ENCODE assay signal across 20 mouse cellular contexts in the genomic region with DNA sequence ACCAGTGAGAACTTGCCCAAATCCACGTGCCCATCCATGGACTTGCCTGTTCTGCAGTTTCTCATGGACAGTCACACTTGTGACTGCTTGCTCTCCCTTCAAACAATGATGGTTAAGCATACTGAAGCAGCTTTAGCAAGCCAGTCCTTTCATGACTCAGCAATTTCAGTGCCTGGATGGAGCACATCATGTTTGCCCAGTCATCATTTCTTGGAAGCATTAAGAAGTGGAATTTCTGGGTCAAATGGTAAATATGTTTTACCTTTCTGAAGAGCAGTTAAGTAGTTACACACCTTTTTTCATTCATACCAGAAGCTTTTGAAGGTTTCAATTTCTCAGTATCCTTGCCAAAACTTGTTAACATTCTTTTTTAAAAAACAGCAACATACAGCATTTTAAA.
DNase-seq lines count a peak whose midpoint lies in the region; ATAC-seq and TF ChIP-seq lines count a peak whose summit lies in the region.
"Had no signal": no experiment of that assay in that cellular context is flagged by ENCODE, and none has a peak within 500 bp of the region (broad histone marks: within the 10 kb centered on the region; RNA-seq: fewer than 3 reads in every experiment).

No protein-coding gene starts in this region.

- H3K9ac ChIP-seq in forebrain, embryonic 14.5 days (ENCODE audit: low read length): no peak overlapping the region
- H3K9ac ChIP-seq in forebrain, embryonic 13.5 days: no peak overlapping the region
- H3K9ac ChIP-seq in lung, embryonic 14.5 days: no peak overlapping the region
- H3K9ac ChIP-seq in lung, postnatal 0 days (replicated peaks; ENCODE audit: low read depth): no peak overlapping the region
- H3K9ac ChIP-seq: heart, embryonic 13.5 days; kidney, embryonic 15.5 days; limb, embryonic 13.5 days; stomach, embryonic 15.5 days had no signal

- 93% methylated on average over 1 of the region's 1 CpGs for WGBS in forebrain, embryonic 14.5 days
- WGBS in forebrain, embryonic 13.5 days: 83% methylated on average over 1 of the region's 1 CpGs
- WGBS in lung, embryonic 14.5 days: 62% methylated on average over 1 of the region's 1 CpGs
- 56% methylated on average over 1 of the region's 1 CpGs for WGBS in lung, postnatal 0 days

- H3K27ac ChIP-seq in forebrain, embryonic 14.5 days (ENCODE audit: low read depth, low read length): 0 out of 2 replicates have a peak overlapping the region, but pooled peaks have one; percentile 27
- H3K27ac ChIP-seq in forebrain, embryonic 13.5 days: no peak overlapping the region
- H3K27ac ChIP-seq in lung, embryonic 14.5 days (ENCODE audit: low read depth): no peak overlapping the region
- H3K27ac ChIP-seq in lung, postnatal 0 days (ENCODE audit: low read length): no peak overlapping the region
- H3K27ac ChIP-seq: gastrocnemius, adult 2 months; heart, embryonic 13.5 days; kidney, embryonic 15.5 days; limb, embryonic 13.5 days; stomach, embryonic 15.5 days had no signal

- no peaks in the 10 kb centered on the region for H3K9me3 ChIP-seq in forebrain, embryonic 14.5 days (replicated peaks; ENCODE audit: control insufficient read depth, low read length)
- H3K9me3 ChIP-seq in forebrain, embryonic 13.5 days (replicated peaks): no peaks in the 10 kb centered on the region
- H3K9me3 ChIP-seq in lung, embryonic 14.5 days (ENCODE audit: low read depth, low read length): no peaks in the 10 kb centered on the region
- no peaks in the 10 kb centered on the region for H3K9me3 ChIP-seq in G1E (replicated peaks)
- no peaks in the 10 kb centered on the region for H3K9me3 ChIP-seq in lung, postnatal 0 days (ENCODE audit: low read length)
- H3K9me3 ChIP-seq: heart, embryonic 13.5 days; kidney, embryonic 15.5 days; limb, embryonic 13.5 days; stomach, embryonic 15.5 days had no signal

- H3K36me3 ChIP-seq in forebrain, embryonic 14.5 days (ENCODE audit: control insufficient read depth, insufficient read depth, low read length): no peaks in the 10 kb centered on the region
- no peaks in the 10 kb centered on the region for H3K36me3 ChIP-seq in forebrain, embryonic 13.5 days (ENCODE audit: poor library complexity, severe bottlenecking)
- H3K36me3 ChIP-seq in lung, embryonic 14.5 days (ENCODE audit: insufficient read depth): no peaks in the 10 kb centered on the region
- H3K36me3 ChIP-seq in G1E (replicated peaks): peaks cover under 1% of the 10 kb centered on the region
- H3K36me3 ChIP-seq in lung, postnatal 0 days (ENCODE audit: insufficient read depth, low read length): no peaks in the 10 kb centered on the region
- H3K36me3 ChIP-seq: heart, embryonic 13.5 days; kidney, embryonic 15.5 days; stomach, embryonic 15.5 days had no signal

- TF ChIP-seq EP300 in lung, postnatal 0 days (IDR thresholded peaks at IDR 0.05): peak; percentile 93

- no peak for TF ChIP-seq CTCF in lung, embryonic 14.5 days (IDR thresholded peaks at IDR 0.05; ENCODE audit: low read depth)
- TF ChIP-seq CTCF in G1E (IDR thresholded peaks at IDR 0.05; ENCODE audit: low read depth, low read length): no peak
- no peak for TF ChIP-seq CTCF in lung, postnatal 0 days (IDR thresholded peaks at IDR 0.05)

- H3K4me1 ChIP-seq in forebrain, embryonic 14.5 days (ENCODE audit: control insufficient read depth, insufficient read depth, low read length): peaks cover 16% of the 10 kb centered on the region
- peaks cover 34% of the 10 kb centered on the region for H3K4me1 ChIP-seq in forebrain, embryonic 13.5 days
- no peaks in the 10 kb centered on the region for H3K4me1 ChIP-seq in lung, embryonic 14.5 days (ENCODE audit: insufficient read depth)
- H3K4me1 ChIP-seq in G1E (ENCODE audit: insufficient read depth, low read depth, low read length): peaks cover 6% of the 10 kb centered on the region; the same call in 1 of the 2 replicates
- H3K4me1 ChIP-seq in lung, postnatal 0 days (ENCODE audit: insufficient read depth, low read depth, low read length): no peaks in the 10 kb centered on the region
- H3K4me1 ChIP-seq: kidney, embryonic 15.5 days; stomach, embryonic 15.5 days had no signal

- no peak for DNase-seq in forebrain, embryonic 14.5 days (ENCODE audit: low spot score)
- peak; percentile 56 for DNase-seq in lung, embryonic 14.5 days
- DNase-seq in lung, postnatal 4 days: no peak
- peak; percentile 6 for DNase-seq in G1E (ENCODE audit: low spot score)
- DNase-seq in lung, postnatal 0 days (ENCODE audit: low spot score): peak; percentile 93
- no peak for DNase-seq in kidney, adult 9 months
- DNase-seq in adrenal gland, adult 8-10 months: no peak
- DNase-seq: adrenal gland, postnatal 14 days; B cell, adult 2 months; cerebellum, adult 8-10 months; gastrocnemius, adult 2 months; heart, adult 11 months; heart, postnatal 36 days; thymus, adult 2 months had no signal

- no peaks in the 10 kb centered on the region for H3K27me3 ChIP-seq in forebrain, embryonic 14.5 days (replicated peaks; ENCODE audit: control insufficient read depth, insufficient read depth, low read length)
- no peaks in the 10 kb centered on the region for H3K27me3 ChIP-seq in forebrain, embryonic 13.5 days
- no peaks in the 10 kb centered on the region for H3K27me3 ChIP-seq in lung, embryonic 14.5 days (ENCODE audit: insufficient read depth, low read length)
- no peaks in the 10 kb centered on the region for H3K27me3 ChIP-seq in G1E (ENCODE audit: insufficient read depth, low read length)
- no peaks in the 10 kb centered on the region for H3K27me3 ChIP-seq in lung, postnatal 0 days (replicated peaks; ENCODE audit: insufficient read depth, low read length)
- H3K27me3 ChIP-seq: heart, embryonic 13.5 days; kidney, embryonic 15.5 days; limb, embryonic 13.5 days; stomach, embryonic 15.5 days had no signal

- no peak for ATAC-seq in forebrain, embryonic 14.5 days
- no peak for ATAC-seq in forebrain, embryonic 13.5 days
- ATAC-seq in lung, embryonic 14.5 days (ENCODE audit: insufficient read depth): no peak
- no peak for ATAC-seq in G1E (ENCODE audit: extremely low read depth, insufficient number of reproducible peaks, low FRiP score, poor library complexity, severe bottlenecking)
- peak; percentile 77 for ATAC-seq in lung, postnatal 0 days
- ATAC-seq: forebrain, embryonic 16.5 days had no signal

- no peak overlapping the region for H3K4me2 ChIP-seq in forebrain, embryonic 14.5 days (ENCODE audit: low read length)
- H3K4me2 ChIP-seq in forebrain, embryonic 13.5 days: no peak overlapping the region
- H3K4me2 ChIP-seq in lung, embryonic 14.5 days: no peak overlapping the region
- H3K4me2 ChIP-seq in lung, postnatal 0 days (replicated peaks; ENCODE audit: low read depth, low read length): no peak overlapping the region
- H3K4me2 ChIP-seq: heart, embryonic 13.5 days; kidney, embryonic 15.5 days; limb, embryonic 13.5 days; stomach, embryonic 15.5 days had no signal

- H3K4me3 ChIP-seq in forebrain, embryonic 14.5 days (ENCODE audit: low read depth, low read length): no peak overlapping the region
- no peak overlapping the region for H3K4me3 ChIP-seq in forebrain, embryonic 13.5 days
- H3K4me3 ChIP-seq in lung, embryonic 14.5 days (ENCODE audit: low read depth, low read length): no peak overlapping the region
- no peak overlapping the region for H3K4me3 ChIP-seq in G1E (ENCODE audit: low read depth, low read length)
- no peak overlapping the region for H3K4me3 ChIP-seq in lung, postnatal 0 days (ENCODE audit: low read depth, low read length)
- H3K4me3 ChIP-seq: gastrocnemius, adult 2 months; heart, embryonic 13.5 days; kidney, embryonic 15.5 days; limb, embryonic 13.5 days; stomach, embryonic 15.5 days had no signal

Comparison
In these comparisons a context has a peak if more than half of its experiments do, and no peak if none do; other contexts are left out.
1. DNase-seq: peak in lung, embryonic 14.5 days (single experiment), G1E (single experiment) and lung, postnatal 0 days (single experiment); none in forebrain, embryonic 14.5 days (single experiment), lung, postnatal 4 days (0 of 2), kidney, adult 9 months (single experiment) and adrenal gland, adult 8-10 months (single experiment).